Mouse (Mus musculus) gastrocnemius, postnatal 36 days (tissue): ENCODE results near the gene Gprin2. TPM values are rescaled to one million over a fixed set of nuclear protein-coding genes. Genes with fewer than 3 reads are reported as not detected.

Source experiments
- DNase-seq, 2 experiments: peaks; one replicate each; pipeline ENCODE4 v3.0.0; 2022
- intact Hi-C: fragments of 180-260 bp; cut with DNase I; formaldehyde crosslinking; loops from one replicate; pipeline ENCODE4 v1.15.1; 2025
- long read RNA-seq, 2 experiments: library from polyadenylated mRNA; stranded (forward); transcript quantifications; one replicate each; pipeline ENCODE4 v2.0.0; 2021
- total RNA-seq, 2 experiments: library from RNA; stranded (reverse); gene quantifications; 2 replicates each; pipeline ENCODE4 v1.2.3; 2021

Gprin2 gene
- under 1 TPM in 1 of 2 experiments, not detected in 1; 0.05 TPM for total RNA-seq
- long read RNA-seq, experiment 1, result 0 reads
- long read RNA-seq, experiment 2, result 0 reads

DNA sequence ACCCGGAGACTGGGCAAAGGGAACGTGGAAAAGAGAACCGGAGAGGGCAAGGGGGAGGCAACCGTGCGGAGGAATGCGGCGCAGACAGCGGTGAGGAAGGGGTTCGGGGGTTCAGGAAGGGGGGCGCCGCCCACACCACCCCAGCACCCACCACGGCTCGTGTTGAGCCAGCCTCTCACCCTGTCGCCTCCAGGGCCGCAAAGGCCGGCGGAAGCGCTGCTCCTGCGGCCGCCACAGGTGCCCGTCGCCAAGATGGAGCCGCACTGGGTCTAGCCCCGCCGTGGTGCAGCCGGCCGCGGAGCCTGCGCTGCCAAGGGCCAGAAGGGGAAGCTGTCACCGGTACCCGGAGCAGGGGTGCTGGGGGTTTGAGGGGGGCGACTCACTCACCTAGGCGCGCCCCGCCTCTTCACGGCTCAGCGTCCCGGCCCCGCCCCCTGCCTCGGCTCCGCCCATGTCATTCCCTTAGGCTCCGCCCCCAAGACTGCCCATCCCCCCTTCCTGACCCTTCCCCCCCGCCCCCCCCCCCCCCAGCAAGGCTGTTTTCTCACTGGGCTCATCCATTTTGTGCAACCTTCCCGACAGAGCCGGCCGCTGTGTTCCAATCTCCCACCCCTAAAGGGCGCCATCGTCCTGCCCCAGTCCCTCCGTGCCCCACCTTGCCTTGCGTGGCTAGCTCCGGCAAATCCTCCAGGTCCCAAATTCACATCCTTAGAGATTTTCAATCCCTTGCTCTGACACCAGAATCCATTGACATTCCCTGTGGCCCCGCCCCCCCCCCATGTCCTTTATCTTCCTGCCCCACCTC, at the start of gene Gprin2:
Gprin2 (minus strand) TSS at position 423 of the 805 bp plus-strand sequence.
- DNase-seq, result no peak

GRCm38 (mm10) chr14:34240676-34241075, 39.2 kb upstream of the Gprin2 start:
- intact Hi-C loops, result no loop called here
- no peak for DNase-seq

More for the DNA sequence above, at the start of gene Gprin2:
- intact Hi-C loops, result no loop called here

GRCm38 (mm10) chr14:34240263-34240662, 38.8 kb upstream of the Gprin2 start:
- intact Hi-C loops, result no loop called here
- no peak for DNase-seq

DNA sequence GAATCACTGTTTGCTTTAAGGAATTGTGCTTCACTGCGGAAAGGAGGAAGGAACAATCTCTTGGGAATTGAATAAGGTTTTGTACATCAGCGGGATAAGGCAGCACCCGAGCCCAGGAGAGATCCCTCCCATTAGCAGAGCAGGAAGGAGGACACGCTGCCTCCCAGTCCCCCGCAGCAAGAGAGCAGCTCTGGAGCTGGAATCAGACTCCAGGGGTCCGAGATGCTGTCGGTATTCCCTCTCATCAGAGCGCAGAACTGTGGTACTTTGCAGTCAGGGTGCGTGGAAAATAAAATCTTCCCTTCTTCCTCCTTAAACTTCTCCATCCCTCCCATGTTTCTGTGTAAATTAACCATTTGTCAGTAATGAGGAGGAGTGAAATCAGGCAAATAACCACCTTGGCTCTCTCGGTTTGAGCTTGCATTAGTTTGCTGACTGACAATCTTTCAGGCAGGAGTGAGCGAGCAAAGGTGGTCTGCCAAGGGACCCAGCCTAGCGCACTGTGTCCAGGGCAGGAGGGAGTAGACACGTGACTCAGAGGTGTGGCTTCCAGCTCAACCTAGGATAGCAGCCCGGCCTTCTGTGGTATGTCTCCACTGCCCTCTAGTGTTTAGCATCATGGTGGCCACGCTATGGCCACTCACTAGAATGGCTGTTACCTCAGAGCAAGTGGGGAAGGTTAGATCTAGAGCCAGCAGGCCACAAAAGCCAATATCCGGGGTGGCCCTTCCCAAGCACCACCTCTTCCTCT, 33.4 kb upstream of the Gprin2 start:
- DNase-seq, result peak in 1 of 2 experiments; percentile 42
- intact Hi-C loops, result loop anchor here (5.0 kb wide), 3 partner anchors 128 to 273 kb away; no protein-coding TSS in a partner anchor

GRCm38 (mm10) chr14:34233846-34234245, 32.4 kb upstream of the Gprin2 start:
- intact Hi-C loops, result loop anchor here (5.0 kb wide), 1 partner anchor 127 kb away; no protein-coding TSS in a partner anchor
- no peak for DNase-seq

GRCm38 (mm10) chr14:34232866-34233680, 31.6 kb upstream of the Gprin2 start:
- DNase-seq, result no peak
- intact Hi-C loops, result loop anchor here (5.0 kb wide), 1 partner anchor 126 kb away; no protein-coding TSS in a partner anchor

GRCm38 (mm10) chr14:34232340-34232739, 30.9 kb upstream of the Gprin2 start:
- intact Hi-C loops, result loop anchor here (5.0 kb wide), 1 partner anchor 125 kb away; no protein-coding TSS in a partner anchor
- no peak for DNase-seq

GRCm38 (mm10) chr14:34228830-34229506, 27.5 kb upstream of the Gprin2 start:
- intact Hi-C loops, result no loop called here
- no peak for DNase-seq

GRCm38 (mm10) chr14:34227981-34228380, 26.5 kb upstream of the Gprin2 start:
- DNase-seq, result no peak
- intact Hi-C loops, result no loop called here

GRCm38 (mm10) chr14:34226566-34226965, 25.1 kb upstream of the Gprin2 start:
- intact Hi-C loops, result no loop called here
- DNase-seq, result no peak

DNA sequence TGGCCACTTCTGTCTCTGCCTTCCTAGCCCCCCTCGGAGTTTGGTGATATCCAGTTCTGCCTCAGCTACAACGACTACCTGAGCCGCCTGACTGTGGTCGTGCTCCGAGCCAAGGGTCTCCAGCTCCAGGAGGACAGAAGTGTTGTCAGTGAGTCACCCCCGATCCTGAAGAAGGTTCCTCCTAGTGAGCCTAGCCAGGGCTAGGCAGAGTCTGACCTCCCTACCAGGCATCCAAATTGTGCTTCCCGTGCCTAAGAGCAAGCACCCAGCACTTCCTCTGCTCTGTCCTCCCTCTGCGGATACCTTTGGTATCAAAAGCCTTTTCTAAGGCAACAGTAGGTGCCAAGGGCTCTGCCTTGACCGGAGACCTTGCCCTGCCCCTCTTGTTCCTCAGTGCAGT, 24.5 kb upstream of the Gprin2 start:
- DNase-seq, result no peak
- intact Hi-C loops, result no loop called here

- DNase-seq, result no peak
Observed at GRCm38 (mm10) chr14:34223362-34223898, 22.0 kb upstream of the Gprin2 start.

DNA sequence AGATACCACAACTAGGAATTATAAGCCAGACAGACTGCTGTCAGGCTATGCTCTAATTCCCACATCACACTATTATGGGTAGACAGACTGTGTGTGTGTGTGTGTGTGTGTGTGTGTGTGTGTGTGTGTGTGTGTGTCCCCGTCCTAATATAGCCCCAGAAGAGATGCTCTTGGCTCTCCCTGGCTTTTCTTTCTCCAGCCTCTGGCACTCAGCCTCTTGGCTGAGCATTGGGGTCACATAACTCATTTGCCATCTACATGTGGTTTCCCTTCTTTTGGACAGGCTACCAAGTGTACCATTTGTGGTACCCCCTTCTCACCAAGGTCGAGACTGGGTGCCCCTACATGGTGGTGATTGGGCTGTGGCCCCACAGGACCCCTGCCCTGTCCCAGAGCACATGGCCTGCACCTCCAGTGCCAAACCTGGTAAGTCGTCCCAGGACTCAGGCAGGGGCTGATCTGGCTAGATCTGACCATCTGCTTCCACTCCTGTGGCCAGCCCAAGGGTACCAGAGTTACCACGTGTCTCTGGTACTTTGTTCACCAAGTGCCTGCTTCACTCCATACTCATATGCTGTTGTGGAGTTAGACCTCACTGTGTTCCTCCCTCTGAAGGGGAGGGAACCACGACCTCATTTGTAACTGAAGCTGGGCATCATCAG, 20.1 kb upstream of the Gprin2 start:
- intact Hi-C loops, result no loop called here

More at GRCm38 (mm10) chr14:34223362-34223898, 22.0 kb upstream of the Gprin2 start:
- intact Hi-C loops, result no loop called here

DNA sequence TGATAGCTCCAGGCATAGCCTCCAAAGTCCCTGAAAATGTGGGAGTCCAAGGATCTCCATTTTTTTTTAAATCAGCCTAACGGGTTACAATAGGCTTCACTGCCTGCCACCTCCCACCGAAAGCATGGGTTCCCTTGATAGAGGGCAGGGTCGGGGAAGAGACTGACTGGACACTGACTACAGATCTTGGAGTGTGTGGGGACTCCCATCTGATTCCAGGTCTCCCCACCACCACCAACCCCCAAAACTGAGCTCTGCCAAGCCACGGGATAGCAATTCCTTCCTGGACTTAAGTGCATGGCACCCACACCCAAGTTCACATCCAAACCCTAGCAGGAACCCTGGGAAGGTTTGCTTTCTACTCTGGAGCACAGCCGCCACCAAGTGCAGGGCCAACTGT, 19.0 kb upstream of the Gprin2 start:
- intact Hi-C loops, result no loop called here
- DNase-seq, result no peak

More for the DNA sequence above, 20.1 kb upstream of the Gprin2 start:
- DNase-seq, result no peak

DNA sequence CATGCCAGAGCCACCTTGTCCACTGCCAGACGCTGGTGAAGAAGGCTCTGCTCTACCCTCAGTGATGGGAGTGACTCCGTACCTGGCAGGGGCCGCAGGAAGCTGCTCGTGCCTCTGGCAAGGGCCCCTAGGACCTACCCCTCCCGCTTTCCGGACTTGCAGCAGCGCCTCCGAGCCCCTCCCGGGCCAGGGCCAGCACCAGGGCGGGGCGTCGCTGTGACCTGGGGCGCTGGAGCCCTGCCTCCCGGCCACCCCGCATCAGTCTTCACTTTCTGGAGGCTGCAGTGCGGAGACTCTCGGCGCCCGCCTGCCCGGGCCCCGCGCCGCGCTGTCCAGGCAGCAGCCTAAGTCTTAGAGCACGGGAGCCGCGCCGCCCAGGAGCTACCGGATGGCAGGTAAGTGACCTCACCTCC, 18.3 kb upstream of the Gprin2 start:
- DNase-seq, result no peak
- intact Hi-C loops, result no loop called here

DNA sequence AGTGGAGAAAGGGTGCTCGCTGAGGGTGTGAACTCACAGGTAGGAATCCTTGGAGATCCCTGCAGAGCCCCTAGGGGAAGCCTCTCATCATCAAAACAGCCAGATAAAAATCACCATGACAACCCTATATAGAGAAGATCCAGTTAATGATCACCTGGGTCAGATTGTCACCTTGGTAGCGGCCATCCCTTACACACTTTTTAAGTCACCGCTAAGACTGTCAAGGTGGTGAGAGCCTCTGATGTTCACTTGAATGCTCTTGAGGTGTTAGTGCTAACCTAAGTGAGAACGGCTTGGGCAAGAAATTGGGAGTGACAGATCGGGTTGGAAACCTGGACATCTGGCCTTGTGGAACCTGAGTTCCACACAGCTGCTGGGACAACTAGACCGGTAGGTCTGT, 17.8 kb upstream of the Gprin2 start, which contains the start of gene Syt15:
Syt15 (plus strand) TSS at position 301 of the 400 bp plus-strand sequence.
- DNase-seq, result no peak
- intact Hi-C loops, result no loop called here

DNA sequence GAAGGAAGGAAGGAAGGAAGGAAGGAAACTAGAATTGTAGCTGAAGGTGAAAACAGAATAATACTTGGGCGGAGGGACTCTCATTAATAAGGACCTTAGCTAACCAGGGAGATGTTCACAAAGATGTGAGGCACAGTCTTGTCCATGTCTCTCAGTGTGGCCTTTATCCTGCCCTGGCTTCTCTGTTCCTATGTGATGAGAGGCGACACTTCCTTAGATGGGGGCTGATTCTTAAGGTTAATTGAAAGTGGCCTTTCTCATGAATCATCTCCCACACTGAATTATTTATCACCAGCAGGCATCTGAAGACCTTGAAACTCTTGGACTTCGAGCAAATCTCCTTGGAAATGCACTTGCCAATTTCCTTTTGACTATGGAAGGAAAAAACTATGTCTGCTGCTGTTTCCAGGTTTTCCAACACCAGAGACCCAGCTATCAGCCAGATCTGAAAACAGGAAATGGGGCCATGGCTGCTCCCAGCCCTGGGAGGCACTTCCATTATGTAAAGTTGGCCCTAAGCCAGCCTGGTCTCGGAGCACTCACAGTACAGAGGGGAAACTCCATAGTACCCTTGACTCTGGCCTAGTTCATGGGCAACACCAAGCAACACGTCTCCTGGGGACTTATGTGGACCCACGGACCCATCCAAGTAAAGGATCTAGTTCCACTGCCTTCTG, 14.1 kb upstream of the Gprin2 start:
- no peak for DNase-seq
- intact Hi-C loops, result no loop called here

- no peak for DNase-seq
- intact Hi-C loops, result loop anchor here (5.0 kb wide), 2 partner anchors 103 to 128 kb away; no protein-coding TSS in a partner anchor
Observed at GRCm38 (mm10) chr14:34209942-34210341, 8.5 kb upstream of the Gprin2 start.
